Mouse (Mus musculus) hematopoietic stem cell, adult 5-6 weeks (primary cell): ENCODE results near the gene Haghl. TPM values are rescaled to one million over a fixed set of nuclear protein-coding genes. Genes with fewer than 3 reads are reported as not detected.
"Not testable (repeated sequence)": the region's sequence is repeated elsewhere in the genome, so short reads cannot be mapped to it uniquely, and the experiment has no call there.

Experiments
- ATAC-seq, 2 experiments: fragments of 125-278 bp in 1 of 2; replicated peaks in 1 of 2; 2 replicates each; pipeline ENCODE4 v1.8.0; 2016 to 2017; ENCODE audit warnings: inconsistent platforms in 2 of 2, mild to moderate bottlenecking in 2 of 2, moderate number of reproducible peaks in 2 of 2, low read depth in 1 of 2, moderate TSS enrichment in 1 of 2; ENCODE audit not compliant: low FRiP score in 2 of 2, poor library complexity in 2 of 2, severe bottlenecking in 2 of 2, insufficient read depth in 1 of 2, low TSS enrichment in 1 of 2
- total RNA-seq: library from RNA; stranded (forward); fragments of 172-1452, 232-1000 nt; gene quantifications from 2 replicates; pipeline ENCODE4 v1.2.3, GENCODE M21; 2017

The Haghl gene
- total RNA-seq, 1 experiment from 2014 or later: 18.6 TPM

- no peak for ATAC-seq
Measured at GRCm38 (mm10) chr17:25824362-25825142, 39.1 kb upstream of the Haghl start.

GRCm38 (mm10) chr17:25823452-25823851 lies 38.0 kb upstream of the Haghl start, which contains the start of gene Wdr24:
Gene Wdr24 (plus strand): TSS chr17:25823627.
- ATAC-seq: peak; percentile 68 to 78; a peak in 3 of 4 replicates

- ATAC-seq: 0 out of 4 replicates have a peak, but pooled peaks of 1 of the 2 experiments have one; percentile 22
Measured at GRCm38 (mm10) chr17:25818851-25819780, 33.6 kb upstream of the Haghl start.

- ATAC-seq: no peak
Measured at GRCm38 (mm10) chr17:25817662-25818061, 32.2 kb upstream of the Haghl start.

GRCm38 (mm10) chr17:25813471-25813870 lies 28.0 kb upstream of the Haghl start:
- ATAC-seq: peak; percentile 75 to 88

GRCm38 (mm10) chr17:25810890-25811289 lies 25.4 kb upstream of the Haghl start:
- no peak for ATAC-seq

- ATAC-seq: no peak
Measured at GRCm38 (mm10) chr17:25809606-25810340, 24.3 kb upstream of the Haghl start.

GRCm38 (mm10) chr17:25808789-25809605 lies 23.5 kb upstream of the Haghl start, which contains the start of gene Fbxl16:
Gene Fbxl16 (plus strand): TSS chr17:25809085.
- ATAC-seq: no peak

GRCm38 (mm10) chr17:25808028-25808427 lies 22.6 kb upstream of the Haghl start:
- ATAC-seq: no peak

- ATAC-seq: not testable (repeated sequence)
Measured at GRCm38 (mm10) chr17:25807452-25807851, 22.0 kb upstream of the Haghl start.

GRCm38 (mm10) chr17:25806507-25806906 lies 21.0 kb upstream of the Haghl start:
- ATAC-seq: no peak

- ATAC-seq: no peak
Measured at GRCm38 (mm10) chr17:25802825-25803517, 17.5 kb upstream of the Haghl start.

- ATAC-seq: peak; percentile 81 to 83
Measured at GRCm38 (mm10) chr17:25801029-25801428, 15.6 kb upstream of the Haghl start.

GRCm38 (mm10) chr17:25796951-25797369 lies 11.5 kb upstream of the Haghl start, which contains the start of gene Metrn:
Gene Metrn (minus strand): TSS chr17:25797136.
- peak; percentile 66 to 74 for ATAC-seq

GRCm38 (mm10) chr17:25796211-25796771 lies 10.8 kb upstream of the Haghl start:
- no peak for ATAC-seq
